ENCODE assay signal across 8 mouse cellular contexts in genomic region chr1:72244317-72245036, GRCm38 (mm10). TPM values are rescaled to one million over a fixed set of nuclear protein-coding genes. Genes with fewer than 3 reads are reported as not detected.
DNase-seq lines count a peak whose midpoint lies in the region; ATAC-seq and TF ChIP-seq lines count a peak whose summit lies in the region.

No protein-coding gene starts in this region.

- TF ChIP-seq CTCF in G1E (IDR thresholded peaks at IDR 0.05; ENCODE audit: low read depth, low read length) = no peak

- H3K4me2 ChIP-seq in kidney, embryonic 14.5 days (replicated peaks; ENCODE audit: low read depth, low read length) = no peak overlapping the region
- peak overlapping the region; percentile 57 for H3K4me2 ChIP-seq in embryonic facial prominence, embryonic 13.5 days
- H3K4me2 ChIP-seq in intestine, embryonic 14.5 days (ENCODE audit: low read length) = peak overlapping the region; percentile 61
- H3K4me2 ChIP-seq in midbrain, embryonic 12.5 days (replicated peaks) = peak overlapping the region; percentile 57

- no peaks in the 10 kb centered on the region for H3K4me1 ChIP-seq in kidney, embryonic 14.5 days (ENCODE audit: control insufficient read depth, insufficient read depth, low read length)
- peaks cover 34% of the 10 kb centered on the region for H3K4me1 ChIP-seq in G1E (ENCODE audit: insufficient read depth, low read depth, low read length)
- no peaks in the 10 kb centered on the region for H3K4me1 ChIP-seq in embryonic facial prominence, embryonic 13.5 days
- no peaks in the 10 kb centered on the region for H3K4me1 ChIP-seq in intestine, embryonic 14.5 days (replicated peaks; ENCODE audit: control insufficient read depth, insufficient read depth, low read length)
- no peaks in the 10 kb centered on the region for H3K4me1 ChIP-seq in midbrain, embryonic 12.5 days

- H3K4me3 ChIP-seq in kidney, embryonic 14.5 days (ENCODE audit: low read length) = no peak overlapping the region; the same call in 1 of the 2 replicates
- no peak overlapping the region for H3K4me3 ChIP-seq in G1E (ENCODE audit: low read depth, low read length)
- H3K4me3 ChIP-seq in embryonic facial prominence, embryonic 13.5 days = peak overlapping the region; percentile 47
- H3K4me3 ChIP-seq in intestine, embryonic 14.5 days (ENCODE audit: low read depth, low read length) = peak overlapping the region; percentile 43
- peak overlapping the region; percentile 43; the same call in 1 of the 2 replicates for H3K4me3 ChIP-seq in midbrain, embryonic 12.5 days

- no peak overlapping the region for H3K9ac ChIP-seq in kidney, embryonic 14.5 days (ENCODE audit: low read depth, low read length)
- H3K9ac ChIP-seq in embryonic facial prominence, embryonic 13.5 days = no peak overlapping the region
- no peak overlapping the region for H3K9ac ChIP-seq in intestine, embryonic 14.5 days (ENCODE audit: low read length)
- H3K9ac ChIP-seq in midbrain, embryonic 12.5 days (replicated peaks) = no peak overlapping the region

- no peaks in the 10 kb centered on the region for H3K27me3 ChIP-seq in kidney, embryonic 14.5 days (ENCODE audit: control insufficient read depth, insufficient read depth, low read length)
- no peaks in the 10 kb centered on the region; the same call in 1 of the 2 replicates for H3K27me3 ChIP-seq in G1E (ENCODE audit: insufficient read depth, low read length)
- no peaks in the 10 kb centered on the region for H3K27me3 ChIP-seq in embryonic facial prominence, embryonic 13.5 days
- H3K27me3 ChIP-seq in intestine, embryonic 14.5 days (replicated peaks; ENCODE audit: control insufficient read depth, insufficient read depth, low read length) = no peaks in the 10 kb centered on the region
- no peaks in the 10 kb centered on the region; the same call in 1 of the 2 replicates for H3K27me3 ChIP-seq in midbrain, embryonic 12.5 days

- no peak overlapping the region; the same call in 1 of the 2 replicates for H3K27ac ChIP-seq in kidney, embryonic 14.5 days (ENCODE audit: low read depth, low read length)
- peak overlapping the region; percentile 99 for H3K27ac ChIP-seq in embryonic facial prominence, embryonic 13.5 days
- H3K27ac ChIP-seq in intestine, embryonic 14.5 days (ENCODE audit: low read depth) = peak overlapping the region; percentile 100
- H3K27ac ChIP-seq in midbrain, embryonic 12.5 days (replicated peaks) = peak overlapping the region; percentile 91

- DNase-seq in kidney, postnatal 25 days = no peak
- peak; percentile 93 for DNase-seq in G1E (ENCODE audit: low spot score)
- peak; percentile 70 for DNase-seq in intestine, embryonic 14.5 days (ENCODE audit: low spot score)
- no peak for DNase-seq in left cerebral cortex, adult 18-20 months (ENCODE audit: low spot score in 2 of 2)
- no peak for DNase-seq in left cerebral cortex, adult 11 months (ENCODE audit: low spot score)

- peak; percentile 86 for ATAC-seq in kidney, embryonic 14.5 days (ENCODE audit: low FRiP score, low TSS enrichment)
- peak; percentile 88 for ATAC-seq in G1E (ENCODE audit: extremely low read depth, insufficient number of reproducible peaks, low FRiP score, poor library complexity, severe bottlenecking)
- peak; percentile 85 for ATAC-seq in embryonic facial prominence, embryonic 13.5 days (ENCODE audit: insufficient number of reproducible peaks, insufficient read depth, low FRiP score, low TSS enrichment, low read depth)
- ATAC-seq in intestine, embryonic 14.5 days (replicated peaks; ENCODE audit: low FRiP score, low TSS enrichment, low read depth) = peak; percentile 85; the same call in 1 of the 2 replicates
- ATAC-seq in midbrain, embryonic 12.5 days (ENCODE audit: low FRiP score, low read depth) = no peak; the same call in 1 of the 2 replicates

- no peaks in the 10 kb centered on the region for H3K9me3 ChIP-seq in kidney, embryonic 14.5 days (ENCODE audit: control insufficient read depth, low read length)
- no peaks in the 10 kb centered on the region for H3K9me3 ChIP-seq in G1E (replicated peaks)
- no peaks in the 10 kb centered on the region for H3K9me3 ChIP-seq in embryonic facial prominence, embryonic 13.5 days
- no peaks in the 10 kb centered on the region for H3K9me3 ChIP-seq in intestine, embryonic 14.5 days (ENCODE audit: control insufficient read depth, low read length)
- H3K9me3 ChIP-seq in midbrain, embryonic 12.5 days = no peaks in the 10 kb centered on the region

- H3K36me3 ChIP-seq in kidney, embryonic 14.5 days (ENCODE audit: control insufficient read depth, insufficient read depth, low read length) = no peaks in the 10 kb centered on the region
- H3K36me3 ChIP-seq in G1E (replicated peaks) = no peaks in the 10 kb centered on the region
- no peaks in the 10 kb centered on the region for H3K36me3 ChIP-seq in embryonic facial prominence, embryonic 13.5 days
- no peaks in the 10 kb centered on the region for H3K36me3 ChIP-seq in intestine, embryonic 14.5 days (ENCODE audit: control insufficient read depth, insufficient read depth, low read length)
- H3K36me3 ChIP-seq in midbrain, embryonic 12.5 days = no peaks in the 10 kb centered on the region

- 0% methylated on average over 12 of the region's 12 CpGs for WGBS in kidney, embryonic 14.5 days
- WGBS in embryonic facial prominence, embryonic 13.5 days = under 1% methylated on average over 12 of the region's 12 CpGs
- WGBS in intestine, embryonic 14.5 days = 1% methylated on average over 12 of the region's 12 CpGs
- under 1% methylated on average over 12 of the region's 12 CpGs for WGBS in midbrain, embryonic 12.5 days

RNA-seq across cellular contexts. Expression of gene Mreg, which starts 32.4 kb away (rescaled TPM):
- polyA plus RNA-seq in kidney, embryonic 14.5 days (2014; fragmentation: Nextera tagmentation; extraction: Ambion mirVana) = 5.1 and 6.2 TPM in 2 replicates
- total RNA-seq in G1E (2014; fragmentation: Nextera tagmentation) (not detected in 2 replicates), G1E (2017) (0.05 and 0.06 TPM in 2 replicates)
- polyA plus RNA-seq in G1E (2012) = not detected in 2 replicates
- polyA plus RNA-seq in embryonic facial prominence, embryonic 13.5 days (2015; fragmentation: Nextera tagmentation; extraction: Ambion mirVana) = 3.9 and 4.2 TPM in 2 replicates
- polyA plus RNA-seq in intestine, embryonic 14.5 days (2014; fragmentation: Nextera tagmentation; extraction: Ambion mirVana) = 9.6 and 12.4 TPM in 2 replicates
- 3.0 and 3.1 TPM in 2 replicates for polyA plus RNA-seq in midbrain, embryonic 12.5 days (2016; fragmentation: Nextera tagmentation; extraction: Ambion mirVana)
- total RNA-seq in left cerebral cortex, adult 18-20 months (2021) = 1 to 10 TPM; 5.2 to 6.1 TPM

RNA-seq across cellular contexts. Expression of gene Pecr, which starts 39.6 kb away (rescaled TPM):
- polyA plus RNA-seq in kidney, embryonic 14.5 days (2014; fragmentation: Nextera tagmentation; extraction: Ambion mirVana) = 43.3 and 46.0 TPM in 2 replicates
- 15.6 and 24.0 TPM in 2 replicates for total RNA-seq in G1E (2014; fragmentation: Nextera tagmentation)
- total RNA-seq in G1E (2017) = 10.6 and 13.1 TPM in 2 replicates
- polyA plus RNA-seq in G1E (2012) = 4.7 and 5.4 TPM in 2 replicates
- polyA plus RNA-seq in embryonic facial prominence, embryonic 13.5 days (2015; fragmentation: Nextera tagmentation; extraction: Ambion mirVana) = 36.2 and 43.1 TPM in 2 replicates
- polyA plus RNA-seq in intestine, embryonic 14.5 days (2014; fragmentation: Nextera tagmentation; extraction: Ambion mirVana) = 41.3 and 46.1 TPM in 2 replicates
- 12.7 and 12.8 TPM in 2 replicates for polyA plus RNA-seq in midbrain, embryonic 12.5 days (2016; fragmentation: Nextera tagmentation; extraction: Ambion mirVana)
- total RNA-seq in left cerebral cortex, adult 18-20 months (2021) = 1 to 10 TPM; 5.1 to 6.4 TPM

RNA-seq across cellular contexts. Expression of gene Tmem169, which starts 39.7 kb away (rescaled TPM):
- polyA plus RNA-seq in kidney, embryonic 14.5 days (2014; fragmentation: Nextera tagmentation; extraction: Ambion mirVana) = 1.8 and 3.3 TPM in 2 replicates
- total RNA-seq in G1E (2014; fragmentation: Nextera tagmentation) (not detected in 2 replicates), G1E (2017) (0.12 and 0.33 TPM in 2 replicates)
- polyA plus RNA-seq in G1E (2012) = not detected in 2 replicates
- 3.5 and 4.8 TPM in 2 replicates for polyA plus RNA-seq in embryonic facial prominence, embryonic 13.5 days (2015; fragmentation: Nextera tagmentation; extraction: Ambion mirVana)
- 4.2 TPM in 2 replicates for polyA plus RNA-seq in intestine, embryonic 14.5 days (2014; fragmentation: Nextera tagmentation; extraction: Ambion mirVana)
- 23.2 and 25.4 TPM in 2 replicates for polyA plus RNA-seq in midbrain, embryonic 12.5 days (2016; fragmentation: Nextera tagmentation; extraction: Ambion mirVana)
- 10 to 100 TPM; 13.7 to 14.1 TPM for total RNA-seq in left cerebral cortex, adult 18-20 months (2021)

Comparison
In these comparisons a context has a peak if more than half of its experiments do, and no peak if none do; other contexts are left out.
1. H3K4me3 ChIP-seq: peak in embryonic facial prominence, embryonic 13.5 days (single experiment), intestine, embryonic 14.5 days (single experiment) and midbrain, embryonic 12.5 days (single experiment); none in kidney, embryonic 14.5 days (single experiment) and G1E (single experiment).
2. DNase-seq: peak in G1E (single experiment) and intestine, embryonic 14.5 days (single experiment); none in kidney, postnatal 25 days (0 of 2), left cerebral cortex, adult 18-20 months (0 of 2) and left cerebral cortex, adult 11 months (single experiment).